Mouse (Mus musculus) CD4-positive, CD25-positive, alpha-beta regulatory T cell, adult 4 months (primary cell): ENCODE measurements at regions not wholly inside any gene's neighbourhood (a gene's known extent, or its start where the extent isn't known, plus 50 kb on each side); places are given as distances from the start of the nearest gene placed in this dataset.
A peak's percentile ranks its signal among the peaks of the same experiment; 100 is the strongest.

ENCODE experiments used
- ATAC-seq: one replicate; pipeline ENCODE4 v1.8.0; 2017

DNA sequence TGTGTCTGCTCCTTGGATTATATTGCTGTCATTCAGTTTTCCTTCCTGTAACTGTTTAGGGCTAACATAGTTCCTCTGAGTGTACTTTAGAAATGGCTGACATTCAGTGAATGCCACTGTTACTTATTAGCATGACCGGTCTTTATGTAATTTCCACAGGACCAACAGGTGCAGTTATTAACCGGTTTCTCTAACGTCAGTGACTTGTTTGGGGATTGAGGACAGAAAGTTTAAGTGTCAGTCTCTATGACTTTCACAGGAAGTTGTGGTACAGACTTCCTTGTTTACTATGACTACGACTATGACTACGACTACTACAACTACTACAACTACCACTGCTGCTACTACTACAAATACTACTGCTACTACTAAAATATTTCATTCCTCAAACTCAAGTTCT is 170.4 kb upstream of the Ptger4 start:
- peak; percentile 98 for ATAC-seq

- no peak for ATAC-seq
These were observed 172.0 kb upstream of the Ptger4 start for GRCm38 (mm10) chr15:5416031-5416430.

DNA sequence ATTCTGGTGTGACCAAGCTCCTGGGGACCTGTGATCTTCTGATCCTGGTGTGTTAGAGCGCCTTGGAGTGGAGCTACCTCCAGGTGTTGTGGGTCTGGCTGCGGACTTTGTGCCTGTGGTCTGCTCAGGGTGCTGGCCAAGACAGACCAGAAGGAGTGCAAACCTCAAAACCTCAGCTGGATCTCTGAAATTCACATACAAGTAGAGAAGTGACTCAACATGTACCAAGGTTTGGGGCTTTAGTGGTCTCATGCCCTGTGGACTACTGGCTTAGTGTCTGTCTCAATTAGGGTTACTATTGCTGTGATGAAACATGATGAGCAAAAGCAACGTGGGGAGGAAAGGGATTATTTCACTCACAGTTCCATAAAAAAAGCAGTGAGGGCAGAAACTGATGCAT is 182.7 kb upstream of the Ptger4 start:
- no peak for ATAC-seq

GRCm38 (mm10) chr15:5427319-5428048 is 183.5 kb upstream of the Ptger4 start:
- no peak for ATAC-seq

GRCm38 (mm10) chr15:5432018-5432417 is 188.0 kb upstream of the Ptger4 start:
- ATAC-seq: peak; percentile 85

- no peak for ATAC-seq
These were observed 193.0 kb upstream of the Ptger4 start for GRCm38 (mm10) chr15:5437020-5437419.

DNA sequence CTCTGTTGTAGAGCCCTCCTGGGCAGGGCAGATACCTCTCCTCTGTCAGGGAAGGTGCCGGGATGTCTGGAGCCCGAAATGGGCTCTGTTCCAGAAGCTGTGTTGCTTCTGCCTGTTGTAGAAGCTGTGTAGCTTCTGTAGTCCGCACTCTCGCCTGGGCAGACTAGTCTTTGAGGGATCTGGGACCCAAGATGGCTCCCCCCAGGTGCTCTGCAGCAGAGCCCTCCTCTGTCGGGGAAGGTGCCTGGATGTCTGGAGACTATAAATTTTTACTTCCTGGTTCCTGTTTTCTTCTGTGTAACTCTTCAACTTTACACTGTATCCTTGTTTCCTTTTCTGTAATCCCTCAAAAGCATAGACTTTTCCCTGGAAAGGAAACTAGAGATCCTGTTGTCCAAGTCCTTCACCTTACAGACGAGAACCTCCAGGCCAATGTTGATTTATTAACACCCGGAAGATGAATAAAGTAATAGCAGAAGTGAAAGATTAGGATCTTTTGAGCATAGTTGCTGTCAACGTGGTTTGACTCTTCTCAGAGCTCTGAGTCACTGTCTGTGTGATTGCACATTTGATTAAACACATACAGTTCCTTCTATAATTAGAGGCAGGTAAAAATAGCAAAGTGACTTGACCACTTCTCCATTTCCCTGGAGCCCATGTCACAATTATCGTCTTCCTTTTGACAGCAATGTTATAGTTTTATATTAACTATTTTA is 202.2 kb upstream of the Ptger4 start:
- peak; percentile 90 for ATAC-seq

DNA sequence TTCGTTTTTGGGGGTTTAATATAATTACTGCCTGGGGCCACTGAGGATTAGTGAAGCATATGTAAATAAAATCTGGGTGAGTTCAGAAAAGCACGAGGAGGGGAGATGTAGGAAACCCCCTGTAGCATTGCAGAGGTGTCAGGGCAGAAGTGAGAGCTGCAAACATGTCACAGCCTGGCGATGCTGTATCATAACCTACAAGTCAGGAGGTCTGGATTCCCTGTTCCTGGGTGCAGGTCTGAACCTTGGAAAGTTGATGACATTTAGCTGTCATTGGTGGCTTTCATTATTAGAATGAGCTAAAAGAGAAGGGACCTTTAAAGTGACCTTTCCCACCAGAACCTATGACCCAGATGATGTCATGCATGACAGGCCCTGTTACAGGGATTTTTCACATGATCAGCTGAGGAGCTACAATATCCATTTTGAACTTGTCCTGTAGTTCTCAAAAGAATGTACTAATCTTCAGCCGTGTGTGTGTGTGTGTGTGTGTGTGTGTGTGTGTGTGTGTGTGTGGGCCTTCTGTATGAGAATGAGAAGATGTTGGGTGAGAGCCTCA is 202.8 kb upstream of the Ptger4 start:
- peak; percentile 71 for ATAC-seq

GRCm38 (mm10) chr15:5447707-5448496 is 203.9 kb upstream of the Ptger4 start:
- ATAC-seq: no peak

DNA sequence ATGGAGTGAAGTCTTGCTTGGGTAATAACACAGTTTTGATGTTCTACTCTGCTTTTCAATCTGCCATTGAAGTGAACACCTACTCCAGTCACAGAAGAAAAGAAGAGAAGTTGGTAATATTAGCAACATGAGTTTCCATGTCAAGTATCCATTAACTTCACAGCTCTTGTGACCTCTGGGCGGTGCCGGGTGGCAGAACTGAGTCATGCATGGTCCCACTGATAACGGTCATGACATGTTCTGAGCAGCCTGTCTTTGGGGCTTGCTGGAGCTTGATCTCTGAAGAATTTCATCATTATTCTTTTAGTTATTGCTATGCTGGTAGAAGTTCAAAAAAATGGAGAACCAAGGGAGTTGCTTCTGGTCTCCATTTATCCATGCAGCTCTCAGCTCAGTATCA is 215.1 kb upstream of the Ptger4 start:
- no peak for ATAC-seq

DNA sequence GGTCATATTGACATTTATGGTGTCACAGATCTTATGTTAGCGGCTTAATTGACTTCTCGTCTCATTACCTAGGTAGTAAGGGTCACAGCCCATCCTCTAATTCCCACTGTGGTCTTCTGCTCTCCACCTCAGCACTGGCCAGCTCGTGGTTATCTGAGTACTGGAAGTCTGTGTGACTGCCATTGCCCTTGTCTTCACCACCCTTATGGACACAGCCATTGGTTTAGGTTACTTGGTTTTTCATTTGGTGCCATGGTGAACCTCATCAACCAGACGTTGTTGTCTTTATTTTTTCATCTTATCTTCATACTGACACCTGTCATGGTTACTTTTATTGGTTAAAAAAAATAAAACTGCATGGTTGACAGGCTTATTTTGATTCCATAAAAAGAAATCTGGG is 215.6 kb upstream of the Ptger4 start:
- ATAC-seq: no peak

- no peak for ATAC-seq
These were observed 218.7 kb upstream of the Ptger4 start for GRCm38 (mm10) chr15:5462651-5463050.

DNA sequence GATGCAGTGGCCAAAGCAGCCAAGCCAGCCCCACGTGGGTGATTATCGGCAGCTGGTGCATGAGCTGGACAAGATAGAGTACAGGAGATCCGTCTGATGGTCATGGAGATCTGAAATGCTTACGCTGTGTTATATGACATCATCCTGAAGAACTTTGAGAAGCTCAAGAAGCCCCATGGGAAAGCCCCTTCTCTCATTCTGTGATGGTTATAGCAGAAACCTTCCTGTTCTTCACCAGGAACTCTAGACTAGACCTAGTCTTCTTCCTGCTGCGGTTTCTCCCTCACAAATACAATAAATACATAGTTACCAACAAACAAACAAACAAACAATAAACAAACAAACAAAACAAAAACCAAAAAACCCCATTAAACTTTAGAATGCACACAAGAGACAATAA is 220.7 kb upstream of the Ptger4 start:
- ATAC-seq: peak; percentile 92

DNA sequence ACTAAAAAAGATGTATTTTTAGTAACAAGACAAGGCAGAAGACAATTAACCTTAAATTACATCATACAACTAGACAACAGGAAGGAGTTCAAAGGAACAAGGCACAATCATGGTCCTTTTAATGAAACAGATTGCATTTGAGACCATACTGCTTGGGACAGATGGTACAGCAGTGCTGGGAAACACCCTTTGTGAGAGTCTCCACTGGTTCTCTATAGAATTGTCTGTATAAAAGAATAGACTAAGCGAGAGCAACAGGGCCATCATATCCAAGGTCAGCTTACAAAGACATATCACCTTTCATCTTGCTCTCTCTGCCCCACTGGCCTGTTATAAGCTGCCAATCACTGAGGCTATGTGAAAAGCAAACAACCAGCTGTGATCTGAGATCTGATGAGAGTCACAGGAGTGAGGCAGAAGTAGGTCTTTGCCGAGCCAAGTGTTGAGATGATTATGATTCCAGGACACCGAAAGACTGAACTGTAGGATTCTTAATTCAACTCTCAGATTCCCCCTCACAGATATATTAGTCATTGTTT is 224.6 kb upstream of the Ptger4 start:
- peak; percentile 25 for ATAC-seq

GRCm38 (mm10) chr15:5475389-5475995 is 231.5 kb upstream of the Ptger4 start:
- ATAC-seq: no peak

- ATAC-seq: peak; percentile 26
These were observed 249.3 kb upstream of the Ptger4 start for GRCm38 (mm10) chr15:5493286-5493685.

- no peak for ATAC-seq
These were observed 251.3 kb upstream of the Ptger4 start for GRCm38 (mm10) chr15:5495187-5495849.

DNA sequence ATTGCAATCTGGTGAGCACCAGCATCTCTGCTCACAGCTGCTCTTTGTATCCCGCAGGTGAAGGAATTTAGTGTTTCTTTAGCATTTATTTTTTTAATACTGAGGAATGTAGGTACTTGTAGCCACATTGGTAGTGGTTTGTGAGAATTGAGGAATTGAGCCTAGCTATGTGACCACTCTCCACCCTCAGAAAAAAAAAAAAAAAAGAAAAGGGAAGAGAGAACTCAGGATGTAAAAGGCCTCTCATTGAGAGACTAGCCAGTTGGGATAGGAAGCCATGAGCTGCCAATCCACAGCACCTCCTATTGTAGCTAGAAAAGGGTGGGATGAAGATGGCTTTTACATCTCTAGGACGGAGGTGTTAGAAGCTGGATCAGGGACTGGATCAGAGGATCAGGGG is 252.0 kb upstream of the Ptger4 start:
- no peak for ATAC-seq

GRCm38 (mm10) chr15:5504502-5504901 is 260.5 kb upstream of the Ptger4 start:
- no peak for ATAC-seq

DNA sequence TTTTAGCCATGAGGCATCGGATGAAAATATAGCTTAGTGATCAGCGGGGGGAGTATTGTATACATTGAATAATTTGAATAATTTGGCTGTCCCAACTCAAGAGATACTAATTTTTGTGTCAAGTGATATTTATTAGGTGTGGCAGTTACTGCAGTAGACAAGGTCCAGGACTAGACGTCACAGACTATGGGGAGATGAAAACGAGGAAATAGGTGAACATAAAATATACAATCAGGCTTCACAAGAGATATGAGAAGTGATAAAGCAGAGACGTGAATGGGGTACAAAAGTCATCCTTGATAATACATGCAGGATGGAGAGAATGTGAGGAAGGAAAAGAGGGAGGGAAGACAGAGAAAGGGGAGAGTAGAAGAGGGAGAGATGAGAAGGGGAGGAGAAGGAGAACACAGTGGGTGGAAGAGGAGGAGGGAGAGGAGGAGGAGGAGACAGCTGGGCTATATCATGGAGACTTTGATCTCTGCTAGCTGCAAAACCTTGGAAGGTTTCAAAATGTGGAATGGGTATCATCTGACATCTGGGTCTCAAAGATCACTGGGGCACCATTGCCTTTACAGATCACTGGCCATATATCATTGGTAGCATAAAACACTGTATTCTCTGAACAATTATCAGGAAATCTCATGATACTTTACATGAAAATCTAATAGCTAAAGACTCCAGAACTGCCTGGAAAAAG is 263.0 kb upstream of the Ptger4 start:
- no peak for ATAC-seq

- no peak for ATAC-seq
These were observed 263.5 kb upstream of the Ptger4 start for GRCm38 (mm10) chr15:5507545-5507913.
